Mouse (Mus musculus) fibroblast of lung, adult 2 months (primary cell): ENCODE measurements around the gene Plcd4.
A peak's percentile ranks its signal among the peaks of the same experiment; 100 is the strongest.

Experiments
- DNase-seq: peaks from one replicate; pipeline ENCODE4 v3.0.0-alpha.2; 2011; ENCODE audit warnings: low read depth

Plcd4 gene

DNA sequence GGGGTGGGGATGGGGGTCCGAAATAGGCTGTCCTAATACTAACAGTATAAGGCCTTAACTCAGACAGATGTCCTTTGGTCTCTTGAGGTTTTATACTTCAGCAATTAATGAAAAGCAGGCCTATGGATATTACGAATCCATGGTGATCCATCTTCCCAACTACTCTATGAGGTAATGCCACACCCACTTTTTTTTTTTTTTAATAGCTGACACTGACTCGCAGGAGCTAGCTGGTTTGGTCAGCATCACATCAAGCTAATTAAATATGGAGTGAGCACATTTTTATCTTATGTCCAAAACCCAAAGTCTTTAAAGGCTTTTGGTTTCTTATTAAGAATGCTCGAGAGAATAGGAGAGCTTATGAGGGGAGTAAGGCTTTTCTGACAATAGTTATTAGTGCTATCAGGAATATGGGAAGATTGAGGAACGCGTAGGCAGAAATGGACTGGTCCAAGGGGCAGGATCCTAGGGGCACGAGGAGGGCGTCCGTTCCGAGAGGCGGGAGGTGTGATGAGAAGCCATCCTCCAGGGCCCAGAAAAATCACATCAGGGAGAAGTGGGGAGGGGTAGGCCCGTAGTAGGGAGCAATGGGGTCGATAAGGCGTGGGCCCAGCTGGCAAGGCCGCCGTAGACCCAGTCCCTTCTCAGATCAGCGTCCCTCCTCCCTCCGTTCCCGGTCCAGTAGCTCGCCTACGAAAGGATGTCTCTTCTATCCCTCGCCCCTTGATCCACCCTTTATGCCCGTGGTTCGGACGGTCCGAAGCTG lies 58.0 kb downstream of the Plcd4 start:
- DNase-seq = no peak

DNA sequence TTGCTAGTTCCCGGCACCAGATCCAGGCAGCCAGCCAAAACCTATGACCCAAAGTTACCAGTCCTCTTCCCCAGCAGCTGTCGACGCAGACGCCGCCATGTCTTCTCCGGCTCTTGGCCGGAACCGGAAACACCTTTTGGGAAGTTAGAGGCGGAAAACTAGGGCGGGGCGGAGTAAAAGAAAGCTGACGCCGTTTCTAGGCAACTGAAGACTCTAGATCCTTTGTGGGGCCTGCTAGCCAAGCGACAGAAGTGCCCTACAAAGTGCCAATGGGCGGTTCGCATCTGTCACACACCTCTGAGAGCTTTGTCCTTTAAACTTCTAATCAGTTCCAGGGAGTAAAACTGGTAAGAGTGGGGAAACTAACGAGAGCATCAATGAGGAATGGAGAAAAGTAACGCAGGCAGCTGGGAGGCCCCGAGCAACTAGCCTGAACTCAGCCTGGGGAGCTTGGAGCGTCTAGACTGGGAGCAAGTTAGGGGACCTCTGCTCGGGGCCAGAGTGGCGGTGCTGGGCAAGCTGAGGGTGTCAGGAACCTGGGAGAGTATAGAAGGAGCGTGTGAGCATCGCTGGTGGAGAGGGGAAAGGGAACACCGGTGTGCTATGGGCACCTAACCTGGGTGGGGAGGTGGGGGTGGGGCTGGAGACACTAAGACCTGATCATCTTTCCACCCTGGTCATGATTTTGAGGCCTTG lies 58.7 kb downstream of the Plcd4 start, which contains the start of the genes Rnf25 and Stk36:
Gene Rnf25 (minus strand): TSS at position 131 of the 696 bp plus-strand sequence.
Gene Stk36 (plus strand): TSS at position 179 of the 696 bp plus-strand sequence.
- DNase-seq = peak; percentile 64
